Mouse (Mus musculus) limb, embryonic 14.5 days (tissue): ENCODE results near the gene Sgf29. TPM values are rescaled to one million over a fixed set of nuclear protein-coding genes. Genes with fewer than 3 reads are reported as not detected.

Experiments
- ATAC-seq: fragments of 200-750 bp; cut with Nextera tagmentation; 2 replicates; pipeline ENCODE4 v1.8.0; 2017; ENCODE audit warnings: low read depth, moderate number of reproducible peaks, moderate TSS enrichment; ENCODE audit not compliant: low FRiP score
- DNase-seq: peaks from one replicate; pipeline ENCODE4 v3.0.0-alpha.2; 2015; ENCODE audit warnings: low spot score
- H3K27ac ChIP-seq: fragments of 300-500 bp; sonication (generic); replicated peaks from 2 replicates; pipeline ENCODE4 v1.5.1; 2014; ENCODE audit warnings: low read depth, mild to moderate bottlenecking, low read length, moderate library complexity, mixed read lengths
- H3K27me3 ChIP-seq: fragments of 300-500 bp; sonication (generic); 2 replicates; pipeline ENCODE4 v1.6.1; 2014; ENCODE audit warnings: low read length, mixed read lengths; ENCODE audit not compliant: control insufficient read depth, insufficient read depth
- H3K36me3 ChIP-seq: fragments of 300-500 bp; sonication (generic); 2 replicates; pipeline ENCODE4 v1.6.1; 2014; ENCODE audit warnings: mild to moderate bottlenecking, low read length, moderate library complexity, mixed read lengths; ENCODE audit not compliant: control insufficient read depth, insufficient read depth
- H3K4me1 ChIP-seq: fragments of 300-500 bp; sonication (generic); 2 replicates; pipeline ENCODE4 v1.6.1; 2014; ENCODE audit warnings: antibody characterized with exemption, low read length, mixed read lengths; ENCODE audit not compliant: control insufficient read depth, insufficient read depth
- H3K4me2 ChIP-seq: fragments of 300-500 bp; sonication (generic); replicated peaks from 2 replicates; pipeline ENCODE4 v1.6.1; 2014; ENCODE audit warnings: low read depth, mild to moderate bottlenecking, low read length, moderate library complexity; ENCODE audit not compliant: severe bottlenecking
- H3K4me3 ChIP-seq: fragments of 300-500 bp; sonication (generic); replicated peaks from 2 replicates; pipeline ENCODE4 v1.5.1; 2014; ENCODE audit warnings: low read length
- H3K9ac ChIP-seq: fragments of 300-500 bp; sonication (generic); 2 replicates; pipeline ENCODE4 v1.6.1; 2014; ENCODE audit warnings: mild to moderate bottlenecking, low read depth, low read length, moderate library complexity; ENCODE audit not compliant: severe bottlenecking
- H3K9me3 ChIP-seq: fragments of 300-500 bp; sonication (generic); 2 replicates; pipeline ENCODE4 v1.6.1; 2016; ENCODE audit warnings: low read length; ENCODE audit not compliant: control insufficient read depth
- POLR2A ChIP-seq: fragments of 200-500 bp; IDR thresholded peaks from 2 replicates; pipeline ENCODE4 v1.8.0; 2012; ENCODE audit warnings: inconsistent platforms, mild to moderate bottlenecking, moderate library complexity, borderline replicate concordance; ENCODE audit not compliant: insufficient read depth, insufficient read length; ENCODE audit errors: extremely low read depth
- WGBS: fragments of 180-500 bp; shearing (Covaris S2); extraction: QIAGEN DNeasy Blood & Tissue Kit; methylation state at CpG from one replicate; pipeline ENCODE4 v1.1.7; 2014; 5-methylcytosine and 5-hydroxymethylcytosine counted together
- polyA plus RNA-seq, 2 experiments: library from polyadenylated mRNA; depleted of rRNA in 1 of 2; stranded (reverse) in 1 of 2; unstranded in 1 of 2; fragments of >200 nt; fragmentation: Nextera tagmentation in 1 of 2; extraction: Ambion mirVana in 1 of 2; gene quantifications; 2 replicates each; pipeline versions ENCODE4 v1.2.1 to v1.2.3; 2012 to 2014

Gene Sgf29
- polyA plus RNA-seq, 2 experiments: 49.8 to 56.0 TPM

DNA sequence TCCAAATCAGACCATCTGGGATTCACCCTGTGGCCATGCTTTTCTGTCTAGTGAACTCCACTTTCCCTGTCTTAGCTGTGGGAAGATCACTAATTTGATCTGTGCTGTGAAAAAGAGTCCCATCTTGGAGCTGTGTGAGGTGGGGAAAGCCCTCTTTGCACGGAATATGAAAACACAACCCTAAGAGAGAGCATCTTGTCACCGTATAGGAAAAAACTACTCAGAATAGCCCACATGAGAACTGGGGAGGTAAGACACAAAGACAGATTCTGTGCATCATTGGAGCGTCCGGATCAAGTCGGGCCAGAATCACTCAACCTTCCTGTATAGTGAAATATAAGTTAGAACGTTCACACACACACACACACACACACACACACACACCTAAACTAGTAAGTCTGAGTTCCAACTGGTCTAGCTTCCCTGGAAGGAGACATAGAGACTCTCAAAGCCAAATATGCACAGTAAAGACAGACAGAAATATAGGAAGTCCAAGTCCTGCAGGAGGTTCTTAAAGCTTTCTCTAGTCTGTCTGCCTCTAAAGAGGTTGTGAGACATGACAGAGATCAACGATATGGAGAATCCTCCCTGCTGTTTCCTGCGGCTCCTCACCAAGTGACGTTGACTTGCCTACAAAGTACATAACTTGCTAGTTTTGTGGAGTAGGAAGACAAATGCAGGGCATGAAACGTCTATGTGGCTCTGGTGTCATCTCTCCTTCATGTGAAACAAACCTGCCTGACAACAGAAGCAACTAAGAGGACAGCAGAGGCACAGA is 59.3 kb downstream of the Sgf29 start:
- H3K9ac ChIP-seq: no peak overlapping the region
- WGBS: 85% methylated on average over 10 of the region's 10 CpGs
- no peak overlapping the region for H3K4me2 ChIP-seq

GRCm38 (mm10) chr7:126710266-126710665 is 61.2 kb downstream of the Sgf29 start:
- Histone ChIP-seq H3K9me3 (no peaks in the 10 kb centered on the region), H3K4me1 (no peaks in the 10 kb centered on the region), H3K27ac (no peak overlapping the region), H3K36me3 (no peaks in the 10 kb centered on the region), H3K4me2 (no peak overlapping the region), H3K9ac (no peak overlapping the region), H3K4me3 (no peak overlapping the region), H3K27me3 (no peaks in the 10 kb centered on the region)
- ATAC-seq (no peak), DNase-seq (no peak)
- no peak for TF ChIP-seq POLR2A
- 59% methylated on average over 4 of the region's 4 CpGs for WGBS

More for the DNA sequence above, 59.3 kb downstream of the Sgf29 start:
- no peak overlapping the region for H3K4me3 ChIP-seq
- DNase-seq: no peak
- no peaks in the 10 kb centered on the region for H3K27me3 ChIP-seq
- no peak for TF ChIP-seq POLR2A
- H3K4me1 ChIP-seq: peaks cover 7% of the 10 kb centered on the region; the same call in 1 of the 2 replicates
- H3K36me3 ChIP-seq: no peaks in the 10 kb centered on the region
- no peak overlapping the region for H3K27ac ChIP-seq
- no peaks in the 10 kb centered on the region for H3K9me3 ChIP-seq
- no peak for ATAC-seq

GRCm38 (mm10) chr7:126711910-126712309 is 62.8 kb downstream of the Sgf29 start:
- H3K4me3 ChIP-seq: no peak overlapping the region
- ATAC-seq (no peak), DNase-seq (no peak)
- H3K27ac ChIP-seq: no peak overlapping the region
- H3K36me3 ChIP-seq: no peaks in the 10 kb centered on the region
- no peaks in the 10 kb centered on the region for H3K27me3 ChIP-seq
- H3K9me3 ChIP-seq: no peaks in the 10 kb centered on the region
- no peak for TF ChIP-seq POLR2A
- no peak overlapping the region for H3K9ac ChIP-seq
- no peaks in the 10 kb centered on the region for H3K4me1 ChIP-seq
- H3K4me2 ChIP-seq: no peak overlapping the region
- 72% methylated on average over 3 of the region's 3 CpGs for WGBS

DNA sequence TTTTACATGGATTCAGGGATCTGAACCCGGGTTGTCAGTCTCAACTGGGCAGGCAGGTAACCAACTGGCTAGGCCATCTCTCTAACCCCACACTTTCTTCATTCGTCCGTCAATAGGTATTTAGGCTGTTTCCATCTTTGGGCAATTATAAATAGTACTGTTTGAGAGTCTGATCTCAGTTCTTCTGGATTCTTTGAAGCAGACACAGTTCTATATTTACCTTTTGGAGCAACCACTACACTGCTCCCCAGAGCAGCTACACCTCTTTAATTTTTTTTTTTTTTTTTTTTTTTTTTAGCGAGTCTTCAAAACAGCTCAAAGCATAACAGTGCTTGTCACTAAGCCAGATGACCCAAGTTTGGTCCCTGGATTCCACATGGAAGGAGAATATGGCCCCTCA is 66.6 kb downstream of the Sgf29 start:
- Histone ChIP-seq H3K9me3 (no peaks in the 10 kb centered on the region), H3K4me1 (no peaks in the 10 kb centered on the region), H3K36me3 (no peaks in the 10 kb centered on the region), H3K9ac (no peak overlapping the region), H3K4me3 (no peak overlapping the region), H3K4me2 (no peak overlapping the region), H3K27me3 (no peaks in the 10 kb centered on the region), H3K27ac (no peak overlapping the region)
- no peak for TF ChIP-seq POLR2A
- no peak for ATAC-seq
- DNase-seq: no peak
- WGBS: 78% methylated on average over 4 of the region's 4 CpGs

- no peak overlapping the region for H3K4me2 ChIP-seq
- H3K27me3 ChIP-seq: no peaks in the 10 kb centered on the region
- WGBS: 89% methylated on average over 3 of the region's 3 CpGs
- no peaks in the 10 kb centered on the region for H3K9me3 ChIP-seq
- H3K4me3 ChIP-seq: no peak overlapping the region
- H3K4me1 ChIP-seq: no peaks in the 10 kb centered on the region
- ATAC-seq (no peak), DNase-seq (no peak)
- H3K9ac ChIP-seq: no peak overlapping the region
- H3K36me3 ChIP-seq: no peaks in the 10 kb centered on the region
- H3K27ac ChIP-seq: no peak overlapping the region
- no peak for TF ChIP-seq POLR2A
Observed at GRCm38 (mm10) chr7:126717566-126717965, 68.5 kb downstream of the Sgf29 start.

GRCm38 (mm10) chr7:126718787-126719337 is 69.8 kb downstream of the Sgf29 start:
- no peaks in the 10 kb centered on the region for H3K27me3 ChIP-seq
- H3K4me3 ChIP-seq: no peak overlapping the region
- H3K36me3 ChIP-seq: no peaks in the 10 kb centered on the region
- H3K9ac ChIP-seq: no peak overlapping the region
- H3K4me2 ChIP-seq: no peak overlapping the region
- H3K9me3 ChIP-seq: no peaks in the 10 kb centered on the region
- no peaks in the 10 kb centered on the region for H3K4me1 ChIP-seq
- H3K27ac ChIP-seq: no peak overlapping the region
- WGBS: 89% methylated on average over 5 of the region's 5 CpGs
- DNase-seq (no peak), ATAC-seq (no peak)
- no peak for TF ChIP-seq POLR2A
